23 mouse cellular contexts compared by ENCODE assay signal in genomic region chr5:42767688-42768087, GRCm38 (mm10).
DNase-seq lines count a peak whose midpoint lies in the region; ATAC-seq and TF ChIP-seq lines count a peak whose summit lies in the region.
"Had no signal": no experiment of that assay in that cellular context is flagged by ENCODE, and none has a peak within 500 bp of the region (broad histone marks: within the 10 kb centered on the region; RNA-seq: fewer than 3 reads in every experiment).

No protein-coding gene starts in this region.

- no peak overlapping the region for H3K4me3 ChIP-seq in limb, embryonic 11.5 days (ENCODE audit: low read depth, low read length)
- no peak overlapping the region for H3K4me3 ChIP-seq in limb, embryonic 10.5 days

- WGBS in limb, embryonic 11.5 days = 80% methylated on average over 3 of the region's 3 CpGs
- 91% methylated on average over 3 of the region's 3 CpGs for WGBS in limb, embryonic 10.5 days

- no peaks in the 10 kb centered on the region for H3K9me3 ChIP-seq in limb, embryonic 11.5 days (ENCODE audit: control insufficient read depth, low read length)
- no peaks in the 10 kb centered on the region for H3K9me3 ChIP-seq in limb, embryonic 10.5 days (replicated peaks)
- H3K9me3 ChIP-seq: G1E had no signal

- H3K36me3 ChIP-seq in limb, embryonic 11.5 days (ENCODE audit: control insufficient read depth, insufficient read depth, low read length) = no peaks in the 10 kb centered on the region
- no peaks in the 10 kb centered on the region for H3K36me3 ChIP-seq in limb, embryonic 10.5 days
- H3K36me3 ChIP-seq: G1E had no signal

- no peak for TF ChIP-seq CTCF in Patski (IDR thresholded peaks at IDR 0.05)

- H3K4me1 ChIP-seq in limb, embryonic 11.5 days (ENCODE audit: control insufficient read depth, insufficient read depth, low read length) = no peaks in the 10 kb centered on the region
- H3K4me1 ChIP-seq in limb, embryonic 10.5 days = no peaks in the 10 kb centered on the region

- no peak for DNase-seq in limb, embryonic 11.5 days (ENCODE audit: low spot score)
- no peak for DNase-seq in limb, embryonic 10.5 days (ENCODE audit: low spot score)
- DNase-seq in Muller cell, postnatal 12 days (ENCODE audit: inconsistent ontology term) = peak; percentile 17
- DNase-seq in Patski (ENCODE audit: low read depth, low spot score) = peak; percentile 65
- no peak for DNase-seq in c-Kit-positive CD71-positive TER-119-positive erythroid progenitor cells, embryonic 14.5 days (ENCODE audit: low spot score)
- DNase-seq in kidney, adult 9 months = no peak
- DNase-seq: adrenal gland, adult 2 months; adrenal gland, adult 8-10 months; adrenal gland, postnatal 10 days; adrenal gland, postnatal 14 days; adrenal gland, postnatal 25 days; adrenal gland, postnatal 36 days; B cell, adult 2 months; cerebellum, adult 11 months; cerebellum, adult 11-12 months; cerebellum, adult 18-20 months; cerebellum, adult 2 months; cerebellum, adult 8-10 months; cerebellum, adult 9-10 months had no signal

- ATAC-seq in limb, embryonic 11.5 days (ENCODE audit: insufficient number of reproducible peaks, low FRiP score, low TSS enrichment, low read depth) = 0 out of 2 replicates have a peak, but pooled peaks have one; percentile 39
- ATAC-seq in Patski = peak; percentile 81
- ATAC-seq: activated CD4-positive, CD25-positive, alpha-beta regulatory T cell, adult 4 months; CD4-positive, CD25-positive, alpha-beta regulatory T cell, adult 4 months had no signal

- no peak overlapping the region for H3K27ac ChIP-seq in limb, embryonic 11.5 days (replicated peaks; ENCODE audit: low read depth, low read length)
- H3K27ac ChIP-seq in limb, embryonic 10.5 days = no peak overlapping the region

- POLR2A ChIA-PET in Patski (lab: Charles Lee) = interaction anchor here (0.8 kb wide), 1 partner anchor 514 kb away, joined by 3 read pairs; no protein-coding TSS in a partner anchor

- in situ Hi-C loops in Patski (cut with MboI; ENCODE audit: low pct_unique_long_range_greater_than_20kb) = no loop called here

- no peaks in the 10 kb centered on the region for H3K27me3 ChIP-seq in limb, embryonic 11.5 days (ENCODE audit: control insufficient read depth, insufficient read depth, low read length)
- H3K27me3 ChIP-seq in limb, embryonic 10.5 days (ENCODE audit: low read depth, poor library complexity, severe bottlenecking) = no peaks in the 10 kb centered on the region
- no peaks in the 10 kb centered on the region for H3K27me3 ChIP-seq in Patski
- H3K27me3 ChIP-seq: CH12.LX had no signal

- no peak overlapping the region for H3K9ac ChIP-seq in limb, embryonic 11.5 days (ENCODE audit: low read length)

- H3K4me2 ChIP-seq in limb, embryonic 11.5 days (ENCODE audit: low read depth, severe bottlenecking) = no peak overlapping the region

- CTCF ChIA-PET in Patski (lab: Charles Lee) = no interaction called here

Comparison
In these comparisons a context has a peak if more than half of its experiments do, and no peak if none do; other contexts are left out.
1. DNase-seq: peak in Muller cell, postnatal 12 days (single experiment) and Patski (single experiment); none in limb, embryonic 11.5 days (single experiment), limb, embryonic 10.5 days (single experiment), c-Kit-positive CD71-positive TER-119-positive erythroid progenitor cells, embryonic 14.5 days (single experiment) and kidney, adult 9 months (single experiment).